Mouse (Mus musculus) embryonic facial prominence, embryonic 15.5 days (tissue): ENCODE results near the gene Rabac1. TPM values are rescaled to one million over a fixed set of nuclear protein-coding genes. Genes with fewer than 3 reads are reported as not detected.

ENCODE experiments used
- ATAC-seq: fragments of 200-750 bp; cut with Nextera tagmentation; 2 replicates; pipeline ENCODE4 v1.8.0; 2017; ENCODE audit warnings: low read depth, moderate TSS enrichment; ENCODE audit not compliant: insufficient number of reproducible peaks, low FRiP score, low TSS enrichment
- H3K27ac ChIP-seq: fragments of 300-500 bp; sonication (generic); replicated peaks from 2 replicates; pipeline ENCODE4 v1.5.1; 2015; ENCODE audit warnings: mild to moderate bottlenecking, inconsistent platforms
- H3K27me3 ChIP-seq: fragments of 300-500 bp; sonication (generic); 2 replicates; pipeline ENCODE4 v1.6.1; 2015; ENCODE audit warnings: inconsistent platforms
- H3K36me3 ChIP-seq: fragments of 300-500 bp; sonication (generic); 2 replicates; pipeline ENCODE4 v1.6.1; 2015; ENCODE audit warnings: mild to moderate bottlenecking, inconsistent platforms
- H3K4me1 ChIP-seq: fragments of 300-500 bp; sonication (generic); 2 replicates; pipeline ENCODE4 v1.6.1; 2015; ENCODE audit warnings: inconsistent platforms
- H3K4me2 ChIP-seq: fragments of 300-500 bp; sonication (generic); replicated peaks from 2 replicates; pipeline ENCODE4 v1.6.1; 2015; ENCODE audit warnings: mild to moderate bottlenecking, inconsistent platforms
- H3K4me3 ChIP-seq: fragments of 300-500 bp; sonication (generic); replicated peaks from 2 replicates; pipeline ENCODE4 v1.5.1; 2015; ENCODE audit warnings: mild to moderate bottlenecking, inconsistent platforms
- H3K9ac ChIP-seq: fragments of 300-500 bp; sonication (generic); 2 replicates; pipeline ENCODE4 v1.6.1; 2015; ENCODE audit warnings: inconsistent platforms
- H3K9me3 ChIP-seq: fragments of 300-500 bp; sonication (generic); replicated peaks from 2 replicates; pipeline ENCODE4 v1.6.1; 2016; ENCODE audit warnings: inconsistent platforms
- WGBS: fragments of 180-500 bp; shearing (Covaris S2); methylation state at CpG from one replicate; pipeline ENCODE4 v1.1.7; 2015; 5-methylcytosine and 5-hydroxymethylcytosine counted together
- polyA plus RNA-seq: library from polyadenylated mRNA; unstranded; fragments of >200 nt; fragmentation: Nextera tagmentation; extraction: Ambion mirVana; gene quantifications from 2 replicates; pipeline ENCODE4 v1.2.1, GENCODE M21; 2015

The Rabac1 gene
- polyA plus RNA-seq, 1 experiment from 2014 or later = 215 TPM

DNA sequence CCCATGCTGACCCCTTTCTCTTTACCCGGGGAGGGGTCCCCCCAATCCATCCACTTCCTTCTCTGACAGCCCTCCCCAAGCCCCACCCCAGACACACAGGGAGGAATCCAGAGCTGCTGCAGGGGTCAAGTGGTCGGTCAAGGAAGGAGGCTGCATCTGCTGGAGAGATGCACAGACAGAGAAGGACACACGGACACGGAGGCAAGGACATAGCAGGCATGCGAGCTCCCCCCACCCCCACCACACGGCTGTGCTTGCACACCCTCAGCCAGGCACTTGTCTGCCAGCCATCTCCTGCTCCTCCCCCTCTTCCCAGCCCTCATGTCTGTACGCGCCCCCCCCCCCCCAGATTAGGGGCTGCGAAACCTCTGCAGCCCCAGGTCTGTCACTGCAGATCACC lies 32.3 kb upstream of the Rabac1 start:
- ATAC-seq = no peak
- H3K4me3 ChIP-seq = no peak overlapping the region
- H3K27me3 ChIP-seq = peaks cover 62% of the 10 kb centered on the region
- H3K9me3 ChIP-seq = no peaks in the 10 kb centered on the region
- no peak overlapping the region for H3K27ac ChIP-seq
- peaks cover 22% of the 10 kb centered on the region for H3K4me1 ChIP-seq
- 23% methylated on average over 9 of the region's 9 CpGs for WGBS
- H3K36me3 ChIP-seq = no peaks in the 10 kb centered on the region
- no peak overlapping the region for H3K9ac ChIP-seq
- H3K4me2 ChIP-seq = no peak overlapping the region

GRCm38 (mm10) chr7:25003820-25004388 lies 31.4 kb upstream of the Rabac1 start:
- no peak for ATAC-seq
- Histone ChIP-seq H3K4me1 (peaks cover 13% of the 10 kb centered on the region), H3K4me3 (no peak overlapping the region), H3K27ac (no peak overlapping the region), H3K36me3 (no peaks in the 10 kb centered on the region), H3K27me3 (peaks cover 53% of the 10 kb centered on the region), H3K9me3 (no peaks in the 10 kb centered on the region), H3K4me2 (no peak overlapping the region), H3K9ac (no peak overlapping the region)
- WGBS = 83% methylated on average over 8 of the region's 8 CpGs

GRCm38 (mm10) chr7:25003291-25003690 lies 30.7 kb upstream of the Rabac1 start:
- Histone ChIP-seq H3K27ac (no peak overlapping the region), H3K9me3 (no peaks in the 10 kb centered on the region), H3K4me1 (peaks cover 11% of the 10 kb centered on the region), H3K27me3 (peaks cover 47% of the 10 kb centered on the region), H3K4me2 (no peak overlapping the region), H3K9ac (no peak overlapping the region), H3K36me3 (no peaks in the 10 kb centered on the region), H3K4me3 (no peak overlapping the region)
- WGBS = 27% methylated on average over 11 of the region's 11 CpGs
- no peak for ATAC-seq

DNA sequence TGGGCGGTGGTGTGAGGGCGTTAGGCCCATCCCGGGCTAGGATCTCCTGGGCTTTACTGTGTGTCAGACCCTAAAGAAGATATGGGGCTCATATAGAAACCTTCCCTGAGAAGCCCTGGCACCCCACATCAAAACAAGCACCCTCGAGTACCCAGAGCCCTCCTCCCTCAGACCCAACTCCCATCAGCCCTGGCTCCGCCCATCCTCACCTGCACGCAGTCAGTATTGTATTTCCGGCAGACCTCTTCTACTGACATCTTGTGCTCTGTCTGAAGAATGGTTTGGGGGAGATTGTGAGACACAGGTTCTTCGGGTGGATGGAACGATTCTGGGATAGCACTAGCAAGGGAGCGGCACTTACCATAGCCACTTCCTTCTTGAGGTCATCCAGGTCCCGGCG lies 28.2 kb upstream of the Rabac1 start:
- Histone ChIP-seq H3K4me3 (no peak overlapping the region), H3K9ac (no peak overlapping the region), H3K9me3 (no peaks in the 10 kb centered on the region), H3K4me2 (no peak overlapping the region), H3K36me3 (no peaks in the 10 kb centered on the region), H3K27ac (no peak overlapping the region), H3K27me3 (peaks cover 21% of the 10 kb centered on the region), H3K4me1 (peaks cover 7% of the 10 kb centered on the region)
- ATAC-seq = no peak
- WGBS = 71% methylated on average over 12 of the region's 12 CpGs

DNA sequence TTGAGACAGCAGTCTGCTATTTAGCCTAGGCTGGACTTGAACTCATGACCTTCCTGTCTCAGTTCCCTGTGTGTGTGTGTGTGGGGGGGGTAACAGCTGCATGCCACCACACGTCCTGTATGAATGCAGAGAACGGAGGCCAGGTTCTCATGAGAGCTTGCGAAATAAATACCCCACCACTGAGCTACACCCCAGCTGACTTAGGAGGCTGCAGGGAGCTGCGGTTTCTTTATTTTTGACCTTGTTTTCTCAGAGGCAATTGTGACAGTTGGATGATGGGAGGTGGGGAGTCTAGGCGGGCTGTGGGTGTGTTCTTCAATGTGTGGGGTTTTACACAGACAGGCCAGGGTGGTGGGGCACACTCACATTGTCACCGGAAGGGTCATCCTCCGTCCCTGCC lies 27.7 kb upstream of the Rabac1 start:
- peaks cover 16% of the 10 kb centered on the region for H3K27me3 ChIP-seq
- no peaks in the 10 kb centered on the region for H3K36me3 ChIP-seq
- no peak overlapping the region for H3K9ac ChIP-seq
- ATAC-seq = no peak
- H3K4me3 ChIP-seq = no peak overlapping the region
- H3K27ac ChIP-seq = no peak overlapping the region
- H3K9me3 ChIP-seq = no peaks in the 10 kb centered on the region
- no peak overlapping the region for H3K4me2 ChIP-seq
- 55% methylated on average over 7 of the region's 7 CpGs for WGBS
- peaks cover 2% of the 10 kb centered on the region for H3K4me1 ChIP-seq

GRCm38 (mm10) chr7:24993081-24993480 lies 20.5 kb upstream of the Rabac1 start:
- Histone ChIP-seq H3K9me3 (no peaks in the 10 kb centered on the region), H3K4me3 (no peak overlapping the region), H3K27ac (no peak overlapping the region), H3K9ac (no peak overlapping the region), H3K4me1 (no peaks in the 10 kb centered on the region), H3K36me3 (no peaks in the 10 kb centered on the region), H3K27me3 (no peaks in the 10 kb centered on the region), H3K4me2 (no peak overlapping the region)
- ATAC-seq = no peak
- 69% methylated on average over 6 of the region's 6 CpGs for WGBS

- no peak for ATAC-seq
- WGBS = 79% methylated on average over 8 of the region's 8 CpGs
- no peak overlapping the region for H3K27ac ChIP-seq
- H3K9ac ChIP-seq = no peak overlapping the region
- no peaks in the 10 kb centered on the region for H3K36me3 ChIP-seq
- H3K9me3 ChIP-seq = no peaks in the 10 kb centered on the region
- no peak overlapping the region for H3K4me2 ChIP-seq
- no peaks in the 10 kb centered on the region for H3K27me3 ChIP-seq
- H3K4me1 ChIP-seq = no peaks in the 10 kb centered on the region
- no peak overlapping the region for H3K4me3 ChIP-seq
These were observed 17.9 kb upstream of the Rabac1 start for GRCm38 (mm10) chr7:24990478-24990877.

DNA sequence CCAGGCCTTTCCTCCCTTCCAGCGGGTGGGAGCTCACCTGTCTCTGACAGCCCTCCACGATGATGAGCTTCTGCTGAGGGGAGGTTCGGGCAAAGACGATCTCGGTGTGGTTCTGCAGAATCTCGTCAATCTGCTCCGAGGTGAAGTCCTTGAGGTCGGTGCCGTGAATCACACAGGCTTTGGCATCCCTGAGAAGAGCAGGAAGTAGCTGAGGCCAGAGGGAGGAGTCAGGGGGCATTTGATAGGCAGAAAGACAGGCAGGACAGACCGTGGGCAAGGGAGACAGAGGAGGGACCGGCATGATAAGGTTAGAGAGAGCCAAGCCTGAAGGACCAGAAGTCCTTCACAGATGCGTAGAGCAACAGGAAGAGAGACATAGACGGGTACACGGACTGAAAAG lies 15.4 kb upstream of the Rabac1 start:
- H3K9ac ChIP-seq = no peak overlapping the region
- WGBS = 82% methylated on average over 14 of the region's 14 CpGs
- no peak for ATAC-seq
- H3K4me1 ChIP-seq = no peaks in the 10 kb centered on the region
- H3K4me3 ChIP-seq = no peak overlapping the region
- H3K36me3 ChIP-seq = no peaks in the 10 kb centered on the region
- no peak overlapping the region for H3K4me2 ChIP-seq
- no peaks in the 10 kb centered on the region for H3K27me3 ChIP-seq
- no peaks in the 10 kb centered on the region for H3K9me3 ChIP-seq
- H3K27ac ChIP-seq = no peak overlapping the region

DNA sequence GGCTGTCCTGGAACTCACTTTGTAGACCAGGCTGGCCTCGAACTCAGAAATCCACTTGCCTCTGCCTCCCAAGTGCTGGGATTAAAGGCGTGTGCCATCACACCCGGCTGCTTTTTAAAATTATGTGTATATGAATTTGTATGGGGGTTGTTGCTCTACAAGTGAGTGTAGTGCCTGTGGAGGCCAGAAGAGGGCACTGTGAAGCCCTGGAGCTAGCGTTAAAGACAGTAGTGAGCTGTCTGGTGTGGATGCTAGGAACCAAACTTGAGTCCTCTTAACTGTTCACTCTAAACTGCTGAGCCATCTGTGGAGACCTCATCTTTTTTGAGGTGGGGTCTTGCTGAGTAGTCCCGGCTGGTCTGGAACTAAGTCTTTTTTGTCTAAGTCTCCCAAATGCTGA lies 13.2 kb upstream of the Rabac1 start:
- 66% methylated on average over 5 of the region's 5 CpGs for WGBS
- no peak for ATAC-seq
- no peaks in the 10 kb centered on the region for H3K36me3 ChIP-seq

GRCm38 (mm10) chr7:24984307-24984706 lies 11.8 kb upstream of the Rabac1 start:
- H3K4me1 ChIP-seq = no peaks in the 10 kb centered on the region
- no peak for ATAC-seq
- no peaks in the 10 kb centered on the region for H3K9me3 ChIP-seq
- H3K4me3 ChIP-seq = no peak overlapping the region
- no peaks in the 10 kb centered on the region for H3K36me3 ChIP-seq
- 84% methylated on average over 2 of the region's 2 CpGs for WGBS
- no peak overlapping the region for H3K9ac ChIP-seq
- no peak overlapping the region for H3K27ac ChIP-seq
- H3K27me3 ChIP-seq = no peaks in the 10 kb centered on the region
- no peak overlapping the region for H3K4me2 ChIP-seq

More for the DNA sequence above, 13.2 kb upstream of the Rabac1 start:
- H3K4me2 ChIP-seq = no peak overlapping the region
- no peak overlapping the region for H3K27ac ChIP-seq
- H3K4me1 ChIP-seq = no peaks in the 10 kb centered on the region
- H3K9ac ChIP-seq = no peak overlapping the region
- no peaks in the 10 kb centered on the region for H3K27me3 ChIP-seq
- H3K4me3 ChIP-seq = no peak overlapping the region
- no peaks in the 10 kb centered on the region for H3K9me3 ChIP-seq

- Histone ChIP-seq H3K9ac (no peak overlapping the region), H3K27ac (no peak overlapping the region), H3K4me1 (no peaks in the 10 kb centered on the region), H3K36me3 (no peaks in the 10 kb centered on the region), H3K9me3 (no peaks in the 10 kb centered on the region), H3K27me3 (no peaks in the 10 kb centered on the region), H3K4me2 (no peak overlapping the region), H3K4me3 (no peak overlapping the region)
- no peak for ATAC-seq
- 87% methylated on average over 5 of the region's 5 CpGs for WGBS
These were observed 10.8 kb upstream of the Rabac1 start for GRCm38 (mm10) chr7:24983396-24983795.

GRCm38 (mm10) chr7:24980439-24980838 lies 7.9 kb upstream of the Rabac1 start:
- Histone ChIP-seq H3K4me2 (no peak overlapping the region), H3K36me3 (no peaks in the 10 kb centered on the region), H3K9ac (no peak overlapping the region), H3K4me1 (no peaks in the 10 kb centered on the region), H3K9me3 (no peaks in the 10 kb centered on the region), H3K27me3 (no peaks in the 10 kb centered on the region), H3K4me3 (no peak overlapping the region), H3K27ac (no peak overlapping the region)
- no peak for ATAC-seq
- 81% methylated on average over 7 of the region's 7 CpGs for WGBS
